Mouse (Mus musculus) Patski (cell line): ENCODE measurements around the gene Gm11627. TPM values are rescaled to one million over a fixed set of nuclear protein-coding genes. Genes with fewer than 3 reads are reported as not detected.
"Not testable (repeated sequence)": the region's sequence is repeated elsewhere in the genome, so short reads cannot be mapped to it uniquely, and the experiment has no call there.

ENCODE experiments used
- ATAC-seq: fragments of 100-300 bp; one replicate; pipeline ENCODE4 v1.8.0; 2021
- CTCF ChIA-PET: fragments of 350-600 bp; sonication (Branson Sonifier 250); formaldehyde crosslinking; loops from one replicate; lab custom pipeline; 2022; ENCODE audit warnings: inconsistent platforms; lab: Charles Lee
- POLR2A ChIA-PET: fragments of 350-600 bp; sonication (Branson Sonifier 250); formaldehyde crosslinking; loops from one replicate; lab custom pipeline; 2022; ENCODE audit warnings: antibody characterized with exemption, inconsistent platforms; lab: Charles Lee
- DNase-seq: peaks from one replicate; pipeline ENCODE4 v3.0.0-alpha.2; 2011; ENCODE audit warnings: low read depth, low spot score
- H3K27me3 ChIP-seq: fragments of 371-371 bp; one replicate; pipeline ENCODE4 v1.5.1; 2021
- CTCF ChIP-seq: fragments of 100-300 bp; IDR thresholded peaks from one replicate; pipeline ENCODE4 v1.5.1; 2021
- in situ Hi-C: fragments of 300-500 bp; cut with MboI; formaldehyde crosslinking; loops from 3 replicates; pipeline ENCODE4 v1.11.1; 2018; ENCODE audit warnings: low pct_unique_long_range_greater_than_20kb, mixed read lengths
- polyA plus RNA-seq: library from polyadenylated mRNA; unstranded; gene quantifications from one replicate; pipeline ENCODE4 v1.2.3, GENCODE M21; 2021

The Gm11627 gene
- polyA plus RNA-seq, 1 experiment from 2014 or later, result not detected

DNA sequence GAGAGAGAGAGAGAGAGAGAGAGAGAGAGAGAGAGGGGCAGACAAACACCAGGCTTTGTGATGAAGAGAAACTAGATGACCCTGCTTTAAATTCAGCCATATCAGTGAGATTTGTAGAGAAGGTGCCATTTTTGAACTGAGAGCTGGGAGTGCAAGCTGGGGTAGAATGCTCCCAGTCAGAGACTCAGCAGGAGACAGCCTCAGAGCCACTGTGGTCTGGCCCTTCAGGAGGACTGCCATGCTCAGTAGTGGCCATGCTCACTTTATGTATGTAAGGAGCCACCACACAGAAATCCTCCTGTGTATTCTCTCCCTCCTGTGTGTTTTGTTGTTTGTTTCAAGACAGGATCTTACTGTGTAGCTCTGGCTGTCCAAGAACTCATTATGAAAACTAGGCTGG, 13.5 kb downstream of the Gm11627 start:
- no peak for TF ChIP-seq CTCF
- POLR2A ChIA-PET, result interaction anchor here (0.8 kb wide), 1 partner anchor 56 kb away, joined by 5 read pairs; no protein-coding TSS in a partner anchor
- in situ Hi-C loops, result no loop called here
- DNase-seq (no peak), ATAC-seq (no peak)
- CTCF ChIA-PET, result no interaction called here
- peaks cover 8% of the 10 kb centered on the region for H3K27me3 ChIP-seq

DNA sequence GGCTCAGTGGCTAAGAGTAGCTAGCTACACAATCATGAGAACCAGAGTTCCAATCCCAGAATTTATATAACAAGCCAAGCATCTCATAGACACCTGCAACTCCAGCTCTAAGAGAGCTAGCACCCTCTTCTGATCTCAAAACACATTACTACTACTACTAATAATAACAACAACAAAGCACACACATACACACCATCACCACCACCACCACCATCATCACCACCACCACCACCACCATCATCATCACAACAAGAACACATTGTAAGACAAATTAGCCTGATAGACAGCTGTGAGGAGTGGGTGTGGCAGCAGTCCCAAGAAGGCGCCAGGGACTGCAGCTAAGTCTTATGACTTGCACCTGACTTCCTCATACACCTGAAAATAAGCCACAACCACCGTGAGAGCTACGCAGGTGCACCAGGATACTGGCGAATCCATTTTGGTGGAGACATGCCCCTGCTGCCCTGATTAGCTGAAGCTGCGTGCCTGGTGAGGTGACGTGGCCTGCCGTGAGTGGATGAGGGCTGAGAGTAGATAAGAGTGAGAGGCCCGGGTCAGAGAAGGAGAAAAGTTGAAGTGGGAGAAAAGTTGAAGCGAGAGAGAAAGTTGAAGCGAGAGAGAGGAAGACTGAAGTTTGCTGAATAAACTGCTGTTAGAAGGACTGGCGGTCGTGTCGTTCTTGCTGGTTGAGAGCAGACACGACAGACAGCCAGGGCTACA, 14.1 kb downstream of the Gm11627 start:
- POLR2A ChIA-PET, result interaction anchor here (0.8 kb wide), 1 partner anchor 56 kb away, joined by 5 read pairs; no protein-coding TSS in a partner anchor
- DNase-seq, H3K27me3 ChIP-seq, CTCF ChIA-PET, ATAC-seq: not testable (repeated sequence)
- in situ Hi-C loops, result loop anchor here (5.0 kb wide), 1 partner anchor 78 kb away; no protein-coding TSS in a partner anchor

DNA sequence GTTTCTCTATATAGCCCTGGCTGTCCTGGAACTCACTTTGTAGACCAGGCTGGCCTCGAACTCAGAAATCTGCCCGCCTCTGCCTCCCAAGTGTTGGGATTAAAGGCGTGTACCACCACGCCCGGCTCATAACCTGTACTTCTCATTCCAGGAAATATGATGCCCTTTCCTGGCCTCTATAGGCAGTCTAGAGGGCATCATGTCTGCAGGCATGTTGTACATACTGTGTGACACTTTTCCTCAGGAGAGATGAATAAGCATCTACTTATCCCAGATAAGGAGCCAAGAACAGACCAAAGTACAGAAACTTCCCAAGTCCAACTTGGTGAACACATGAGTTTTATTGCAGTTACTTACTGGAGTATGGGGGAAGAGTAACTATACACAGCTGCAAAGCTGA, 20.6 kb downstream of the Gm11627 start:
- POLR2A ChIA-PET, result no interaction called here
- CTCF ChIA-PET, result interaction anchor here (1.5 kb wide), 1 partner anchor 20 kb away, joined by 3 read pairs; no protein-coding TSS in a partner anchor
- ATAC-seq (no peak), DNase-seq (no peak)
- in situ Hi-C loops, result no loop called here
- peaks cover 8% of the 10 kb centered on the region for H3K27me3 ChIP-seq
- no peak for TF ChIP-seq CTCF

DNA sequence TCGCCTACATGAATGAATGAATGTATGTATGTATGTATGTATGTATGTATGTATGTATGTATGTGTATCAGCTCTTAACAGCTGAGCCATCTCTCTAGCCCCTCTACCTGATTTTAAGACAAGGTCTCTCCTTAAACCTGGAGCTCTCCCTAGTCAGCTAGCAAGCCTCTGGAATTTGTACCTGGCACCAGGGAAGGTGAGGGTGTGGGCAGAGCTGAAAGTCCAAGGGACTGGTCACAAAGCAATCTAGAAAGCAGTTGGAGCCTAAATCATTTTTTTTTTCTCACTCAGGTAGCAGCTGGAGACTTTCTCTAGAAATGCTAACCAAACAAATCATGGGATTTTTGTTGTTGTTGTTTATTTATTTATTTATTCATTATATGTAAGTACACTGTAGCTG, 21.9 kb downstream of the Gm11627 start:
- no peak for TF ChIP-seq CTCF
- POLR2A ChIA-PET, result interaction anchor here (0.6 to 1.6 kb wide), 2 partner anchors 21 kb away, joined by 3 to 5 read pairs; no protein-coding TSS in a partner anchor
- in situ Hi-C loops, result no loop called here

DNA sequence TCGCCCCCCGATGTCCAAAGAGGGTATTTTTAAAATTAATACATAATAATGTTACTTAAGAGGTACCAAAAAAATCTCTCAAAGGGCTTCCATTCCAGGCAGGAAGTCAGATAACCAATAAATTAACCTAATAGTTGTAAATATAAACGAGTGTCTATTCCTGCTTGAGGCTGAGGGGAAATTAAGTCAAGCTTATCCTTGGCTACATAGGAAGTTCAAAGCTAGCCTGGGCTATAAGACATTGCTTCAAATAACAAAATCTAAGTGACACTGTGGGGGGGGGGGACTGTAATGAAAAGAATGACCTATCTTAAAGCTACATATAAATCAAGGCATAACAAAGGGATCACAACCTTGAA, 22.6 kb downstream of the Gm11627 start:
- ChIA-PET CTCF (no interaction called here), POLR2A (interaction anchor here (0.6 to 1.6 kb wide), 4 partner anchors 20 to 72 kb away, joined by 3 to 5 read pairs (median 3); no protein-coding TSS in a partner anchor)
- peaks cover 8% of the 10 kb centered on the region for H3K27me3 ChIP-seq
- DNase-seq (no peak), ATAC-seq (no peak)
- TF ChIP-seq CTCF, result no peak
- in situ Hi-C loops, result no loop called here

More for the DNA sequence above, 21.9 kb downstream of the Gm11627 start:
- DNase-seq (no peak), ATAC-seq (no peak)
- peaks cover 8% of the 10 kb centered on the region for H3K27me3 ChIP-seq
- CTCF ChIA-PET, result interaction anchor here (1.5 kb wide), 1 partner anchor 19 kb away, joined by 3 read pairs; no protein-coding TSS in a partner anchor

DNA sequence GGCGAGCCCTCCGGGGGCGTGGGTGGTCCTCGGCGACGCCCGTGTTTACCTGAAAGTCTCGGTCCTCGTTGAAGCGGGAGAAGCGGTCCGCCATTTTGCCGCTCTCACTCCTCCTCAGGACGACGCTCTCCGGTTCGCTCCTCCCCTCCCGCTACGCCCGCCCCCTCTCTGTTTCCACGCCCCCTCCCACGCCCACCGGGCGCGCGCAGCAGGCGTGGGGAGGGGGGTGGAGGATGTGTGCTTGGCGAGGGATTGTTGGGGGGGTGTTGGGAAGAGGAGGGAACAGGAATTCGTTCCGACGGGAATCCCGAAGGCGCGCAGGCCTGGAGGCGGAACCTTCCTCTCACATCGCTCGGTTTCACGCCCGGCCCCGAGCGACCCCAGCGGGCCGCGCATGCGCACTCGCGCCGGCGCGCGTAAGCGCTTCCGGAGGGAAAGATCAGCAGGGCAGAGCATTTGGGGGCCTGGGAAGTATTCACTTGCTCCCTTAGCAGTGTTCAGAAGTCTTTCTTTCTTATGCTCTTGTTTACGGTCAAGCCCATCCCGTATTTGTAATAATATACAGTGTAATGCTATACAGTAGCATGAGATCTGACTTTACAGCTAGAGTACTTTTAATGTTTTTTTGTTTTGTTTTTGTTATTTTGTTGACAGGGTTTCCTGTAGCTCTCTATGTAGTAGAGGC, 23.1 kb downstream of the Gm11627 start, which contains the start of gene Gpatch8:
Gpatch8 (minus strand) TSS at position 362 of the 685 bp plus-strand sequence.
- DNase-seq (peak; percentile 86), ATAC-seq (peak; percentile 85)
- in situ Hi-C loops, result no loop called here
- CTCF ChIA-PET, result no interaction called here
- peaks cover 4% of the 10 kb centered on the region for H3K27me3 ChIP-seq
- POLR2A ChIA-PET, result interaction anchor here (0.8 to 1.6 kb wide), 3 partner anchors 22 to 71 kb away, joined by 3 to 5 read pairs (median 3); no protein-coding TSS in a partner anchor
- no peak for TF ChIP-seq CTCF

DNA sequence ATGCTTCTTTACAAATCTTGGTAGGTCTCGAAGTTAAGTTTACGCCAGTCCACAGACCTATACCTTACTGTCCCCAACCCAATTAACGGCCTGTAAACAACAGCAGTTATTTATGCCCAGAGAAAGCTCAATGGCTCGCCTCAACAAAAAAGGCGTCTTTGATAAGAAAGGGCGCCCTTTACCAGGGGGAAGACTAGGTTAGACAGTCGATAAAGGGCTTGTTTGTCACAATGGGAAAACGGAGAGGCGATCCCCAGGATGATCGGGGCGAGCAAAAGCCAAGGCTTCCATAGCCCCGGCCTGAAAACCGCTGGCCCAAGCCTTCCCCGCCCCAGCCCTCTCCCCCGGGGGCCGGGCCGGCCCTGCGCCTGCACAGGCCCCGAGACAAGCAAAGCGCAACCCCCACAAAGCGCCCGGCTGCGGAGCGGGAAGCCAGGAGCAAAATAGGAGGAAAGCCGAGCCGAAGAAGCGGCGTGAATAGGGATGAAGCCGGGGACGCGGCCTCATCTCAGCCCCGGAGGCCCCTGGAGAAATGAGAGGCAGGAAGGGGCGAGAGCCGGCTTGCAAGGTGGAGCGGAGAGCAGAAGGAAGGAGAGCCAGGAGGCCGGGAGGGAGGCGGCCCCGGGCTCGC, 23.7 kb downstream of the Gm11627 start:
- CTCF ChIA-PET, result interaction anchor here (1.0 kb wide), 1 partner anchor 26 kb away, joined by 4 read pairs; no protein-coding TSS in a partner anchor
- DNase-seq (no peak), ATAC-seq (peak; percentile 53)
- no peak for TF ChIP-seq CTCF
- POLR2A ChIA-PET, result interaction anchor here (1.0 kb wide), 1 partner anchor 63 kb away, joined by 3 read pairs; no protein-coding TSS in a partner anchor
- in situ Hi-C loops, result no loop called here
- no peaks in the 10 kb centered on the region for H3K27me3 ChIP-seq

DNA sequence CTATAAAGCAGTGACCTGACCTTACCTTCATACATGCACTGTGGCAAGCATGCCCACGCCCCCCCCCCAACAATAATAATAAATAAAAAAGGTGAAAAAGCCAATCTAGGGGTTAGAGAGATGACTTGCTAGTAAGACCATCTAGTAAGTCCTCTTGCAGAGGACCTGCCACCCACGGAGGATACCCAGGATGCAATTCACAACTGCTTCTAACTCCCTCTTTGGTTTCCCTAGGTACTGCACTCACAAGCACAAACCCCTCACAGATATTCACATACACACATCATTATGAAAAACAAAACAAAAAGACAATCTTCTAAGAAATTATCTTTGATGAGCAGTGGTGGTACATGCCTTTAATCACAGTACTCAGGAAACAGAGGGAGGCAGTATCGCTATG, 27.2 kb downstream of the Gm11627 start:
- in situ Hi-C loops, result no loop called here
- ATAC-seq, result no peak
- CTCF ChIA-PET, result interaction anchor here (0.8 to 1.2 kb wide), 3 partner anchors 10 to 15 kb away, joined by 3 to 4 read pairs (median 3); no protein-coding TSS in a partner anchor
- POLR2A ChIA-PET, result no interaction called here
- no peak for DNase-seq
- TF ChIP-seq CTCF, result no peak
- no peaks in the 10 kb centered on the region for H3K27me3 ChIP-seq

DNA sequence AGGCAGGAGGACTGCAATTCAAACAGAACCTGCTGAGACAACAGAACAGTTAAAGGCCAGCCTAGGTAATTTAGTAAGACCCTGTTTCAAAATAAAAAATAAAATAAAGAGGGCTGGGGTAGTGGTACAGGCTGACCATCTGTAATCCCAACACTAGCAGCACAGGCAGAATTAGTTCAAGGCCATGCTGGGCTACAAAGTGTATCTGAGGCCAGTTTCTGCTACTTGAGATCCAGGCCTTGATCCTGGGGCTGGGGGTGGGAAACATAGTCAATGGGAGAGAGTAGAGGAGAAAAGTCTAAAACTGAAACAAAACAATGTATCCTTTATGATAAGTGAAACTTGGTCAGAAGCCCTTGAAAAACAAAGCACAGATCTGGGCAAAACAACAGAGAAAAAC, 28.1 kb downstream of the Gm11627 start:
- no peak for ATAC-seq
- in situ Hi-C loops, result no loop called here
- POLR2A ChIA-PET, result interaction anchor here (0.7 kb wide), 1 partner anchor 35 kb away, joined by 3 read pairs; no protein-coding TSS in a partner anchor

DNA sequence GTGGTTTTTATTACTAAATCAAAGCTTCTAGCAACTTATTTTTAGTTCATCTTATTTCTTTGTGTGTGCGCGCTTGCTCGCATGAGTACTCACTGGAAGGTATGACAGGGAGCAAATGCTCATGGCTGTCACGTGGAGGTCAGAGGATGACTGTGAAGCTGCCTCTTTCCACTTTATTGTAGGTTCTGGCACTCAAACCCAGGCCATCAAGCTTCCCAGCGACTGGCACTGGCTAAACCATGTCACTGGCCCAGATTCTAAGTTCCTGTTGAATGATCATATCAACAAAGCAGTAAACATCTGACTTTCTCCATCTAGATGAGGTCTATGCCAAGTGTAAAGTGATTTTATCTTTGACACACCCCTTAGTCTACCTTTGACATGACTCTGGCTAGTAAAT, 37.8 kb downstream of the Gm11627 start:
- POLR2A ChIA-PET, result no interaction called here
- TF ChIP-seq CTCF, result no peak
- H3K27me3 ChIP-seq, result no peaks in the 10 kb centered on the region
- ATAC-seq (no peak), DNase-seq (no peak)
- CTCF ChIA-PET, result interaction anchor here (1.4 kb wide), 1 partner anchor 10 kb away, joined by 4 read pairs; no protein-coding TSS in a partner anchor
- in situ Hi-C loops, result no loop called here

More for the DNA sequence above, 28.1 kb downstream of the Gm11627 start:
- no peak for DNase-seq
- TF ChIP-seq CTCF, result no peak
- CTCF ChIA-PET, result interaction anchor here (1.0 kb wide), 1 partner anchor 9 kb away, joined by 4 read pairs; no protein-coding TSS in a partner anchor
- H3K27me3 ChIP-seq, result no peaks in the 10 kb centered on the region

DNA sequence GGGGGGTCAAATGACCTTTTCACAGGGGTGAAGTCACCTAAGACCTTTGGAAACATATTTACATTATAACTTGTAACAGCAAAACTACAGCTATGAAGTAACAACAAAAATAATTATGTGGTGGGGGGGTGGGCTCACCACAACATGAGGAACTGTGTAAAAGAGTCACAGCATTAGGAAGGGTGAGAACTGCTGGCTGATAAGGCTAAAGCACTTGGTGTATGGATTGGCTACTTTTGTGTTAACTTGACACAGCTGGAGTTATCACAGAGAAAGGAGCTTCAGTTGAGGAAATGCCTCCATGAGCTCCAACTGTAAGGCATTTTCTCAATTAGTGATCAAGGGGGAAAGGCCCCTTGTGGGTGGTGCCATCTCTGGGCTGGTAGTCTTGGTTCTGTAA, 39.0 kb downstream of the Gm11627 start:
- CTCF ChIA-PET, in situ Hi-C loops, H3K27me3 ChIP-seq, DNase-seq, ATAC-seq, POLR2A ChIA-PET: not testable (repeated sequence)
